Mouse (Mus musculus): Measurements from ENCODE around the gene Frmd8. TPM values are rescaled to one million over a fixed set of nuclear protein-coding genes. Genes with fewer than 3 reads are reported as not detected.
A peak's percentile ranks its signal among the peaks of the same experiment; 100 is the strongest.

Frmd8 gene
- 28.4 and 31.3 TPM in 2 replicates for polyA plus RNA-seq (2015; fragmentation: Nextera tagmentation; extraction: Ambion mirVana)

DNA sequence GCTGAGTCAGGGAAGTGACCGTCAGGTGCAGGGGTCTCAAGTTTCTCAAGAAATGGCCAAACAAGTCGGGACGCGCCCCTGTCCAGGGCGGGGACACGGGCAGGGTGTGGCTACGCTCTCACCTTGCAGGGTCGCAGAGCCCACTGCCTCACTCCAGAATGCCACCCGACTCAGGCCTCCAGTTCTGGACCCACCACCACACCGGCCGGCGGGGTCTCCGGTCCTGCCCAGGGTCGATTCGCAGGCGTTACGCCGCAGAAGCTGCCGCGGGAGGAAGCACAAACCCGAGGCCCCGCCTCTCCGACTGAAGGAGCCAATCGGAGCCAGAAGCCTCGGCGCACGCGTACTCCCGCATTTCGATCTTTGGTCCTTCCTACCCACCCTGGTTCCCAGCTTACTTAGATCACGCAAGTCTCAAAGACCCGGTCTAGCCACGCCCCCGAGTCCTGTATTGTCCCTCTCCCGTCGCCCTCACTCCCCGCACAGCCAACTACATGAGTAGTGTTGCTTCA, at the start of gene Frmd8:
Gene Frmd8 (minus strand): TSS at position 306 of the 512 bp plus-strand sequence.
- Histone ChIP-seq H3K4me1 (peaks cover 58% of the 10 kb centered on the region), H3K9ac (peak within 1 kb of the TSS; percentile 76), H3K4me2 (peak within 1 kb of the TSS; percentile 70), H3K9me3 (no peaks in the 10 kb centered on the region), H3K27me3 (no peaks in the 10 kb centered on the region), H3K4me3 (peak within 1 kb of the TSS; percentile 72), H3K36me3 (peaks cover 6% of the 10 kb centered on the region), H3K27ac (peak within 1 kb of the TSS; percentile 73)
- WGBS, result under 1% methylated on average over 37 of the region's 37 CpGs
- peak; percentile 74 for ATAC-seq (ENCODE audit: insufficient number of reproducible peaks, low FRiP score, low TSS enrichment, low read depth)

DNA sequence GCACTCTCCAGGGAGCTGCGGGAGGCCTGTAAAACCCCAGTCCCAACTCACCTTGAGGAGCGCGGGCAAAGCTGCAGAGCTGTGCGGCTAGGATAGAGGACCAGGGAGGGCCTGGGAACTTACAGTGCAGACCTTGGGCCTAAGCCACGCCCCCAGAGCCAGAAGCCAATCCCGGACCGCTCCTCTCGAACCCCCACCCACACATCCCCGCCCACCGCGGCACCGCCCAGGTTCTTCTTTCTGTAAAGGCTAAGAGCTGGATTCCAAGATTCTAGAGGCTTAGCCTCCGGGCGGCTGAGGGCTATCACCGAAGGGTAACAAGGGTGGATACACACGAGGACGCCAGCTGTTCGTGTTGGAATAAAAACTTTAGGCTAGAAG, 49.6 kb upstream of the Frmd8 start, which contains the start of gene Cdc42ep2:
Gene Cdc42ep2 (minus strand): TSS at position 104 of the 381 bp plus-strand sequence.
- Histone ChIP-seq H3K4me3 (peak within 1 kb of the TSS; percentile 57), H3K4me2 (peak within 1 kb of the TSS; percentile 97), H3K9me3 (no peaks in the 10 kb centered on the region), H3K36me3 (no peaks in the 10 kb centered on the region), H3K27ac (peak within 1 kb of the TSS; percentile 81), H3K4me1 (peaks cover 43% of the 10 kb centered on the region), H3K27me3 (peaks cover 4% of the 10 kb centered on the region; the same call in 1 of the 2 replicates), H3K9ac (peak within 1 kb of the TSS; percentile 42)
- under 1% methylated on average over 18 of the region's 18 CpGs for WGBS
- peak; percentile 88 for ATAC-seq (ENCODE audit: insufficient number of reproducible peaks, low FRiP score, low TSS enrichment, low read depth)

DNA sequence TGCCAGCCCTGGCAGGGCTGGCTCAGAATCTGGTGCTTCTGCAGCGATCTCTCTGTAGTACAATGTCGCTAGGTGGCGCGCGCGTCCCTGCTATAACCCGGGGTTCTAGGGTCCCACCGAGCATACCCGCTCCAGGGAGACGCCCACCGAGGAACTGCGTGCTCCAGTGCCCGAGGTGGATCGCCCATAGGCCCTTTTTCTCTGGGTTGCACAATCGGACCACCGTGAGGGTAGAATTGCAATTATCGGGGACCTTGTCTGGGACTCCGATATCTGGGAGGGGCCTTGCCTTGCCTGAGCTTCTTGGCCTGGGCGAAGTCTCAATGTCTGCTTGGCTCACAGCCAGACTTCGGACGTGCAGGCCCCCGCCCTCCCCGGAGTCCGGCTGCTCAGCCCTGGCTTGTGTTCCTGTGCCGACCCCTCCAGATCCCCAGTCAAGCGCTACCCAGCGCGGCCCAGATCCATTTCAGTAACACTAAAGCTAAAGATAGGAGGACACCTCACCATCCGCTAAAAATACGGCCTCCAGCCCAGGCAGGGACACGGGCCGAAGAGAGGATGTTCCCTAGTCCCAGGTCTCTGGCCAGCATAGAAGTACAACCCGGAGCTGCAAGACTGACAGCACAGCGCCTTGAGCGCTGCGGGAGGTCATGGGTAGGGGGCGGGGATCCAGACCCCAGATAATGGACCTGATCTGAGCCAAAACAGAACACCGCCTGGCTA, 49.1 kb upstream of the Frmd8 start:
- Histone ChIP-seq H3K27ac (peak overlapping the region; percentile 81), H3K9me3 (no peaks in the 10 kb centered on the region), H3K36me3 (no peaks in the 10 kb centered on the region), H3K4me2 (peak overlapping the region; percentile 97), H3K4me1 (peaks cover 38% of the 10 kb centered on the region), H3K9ac (peak overlapping the region; percentile 42), H3K27me3 (peaks cover 4% of the 10 kb centered on the region; the same call in 1 of the 2 replicates), H3K4me3 (peak overlapping the region; percentile 57)
- peak; percentile 69 for ATAC-seq (ENCODE audit: insufficient number of reproducible peaks, low FRiP score, low TSS enrichment, low read depth)
- WGBS, result under 1% methylated on average over 38 of the region's 38 CpGs

DNA sequence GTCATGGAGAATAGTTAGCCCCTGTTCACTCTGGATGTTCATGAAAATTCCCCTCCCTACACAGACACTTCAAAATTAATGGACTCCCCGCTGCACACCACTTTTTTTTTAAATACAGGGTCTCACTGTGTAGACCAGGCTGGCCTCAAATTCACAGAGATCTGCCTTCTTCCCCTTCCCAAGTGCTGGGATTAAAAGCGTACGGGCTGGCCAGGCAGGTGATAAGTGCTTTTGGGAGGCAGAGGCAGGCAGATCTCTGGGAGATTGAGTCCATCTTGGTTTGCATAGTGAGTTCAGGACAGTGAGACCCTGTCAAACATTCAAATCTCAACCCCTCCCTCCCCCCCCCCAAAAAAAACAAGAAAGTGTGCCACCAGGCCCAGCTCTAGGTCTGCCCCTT, 47.9 kb upstream of the Frmd8 start:
- H3K9me3 ChIP-seq, result no peaks in the 10 kb centered on the region
- peaks cover 28% of the 10 kb centered on the region for H3K4me1 ChIP-seq
- no peak overlapping the region; the same call in 1 of the 2 replicates for H3K4me3 ChIP-seq
- no peak for ATAC-seq (ENCODE audit: insufficient number of reproducible peaks, low FRiP score, low TSS enrichment, low read depth)
- H3K9ac ChIP-seq, result no peak overlapping the region
- peaks cover 6% of the 10 kb centered on the region; the same call in 1 of the 2 replicates for H3K36me3 ChIP-seq
- H3K27me3 ChIP-seq, result peaks cover 4% of the 10 kb centered on the region; the same call in 1 of the 2 replicates
- 88% methylated on average over 3 of the region's 3 CpGs for WGBS
- H3K4me2 ChIP-seq, result no peak overlapping the region
- no peak overlapping the region for H3K27ac ChIP-seq

DNA sequence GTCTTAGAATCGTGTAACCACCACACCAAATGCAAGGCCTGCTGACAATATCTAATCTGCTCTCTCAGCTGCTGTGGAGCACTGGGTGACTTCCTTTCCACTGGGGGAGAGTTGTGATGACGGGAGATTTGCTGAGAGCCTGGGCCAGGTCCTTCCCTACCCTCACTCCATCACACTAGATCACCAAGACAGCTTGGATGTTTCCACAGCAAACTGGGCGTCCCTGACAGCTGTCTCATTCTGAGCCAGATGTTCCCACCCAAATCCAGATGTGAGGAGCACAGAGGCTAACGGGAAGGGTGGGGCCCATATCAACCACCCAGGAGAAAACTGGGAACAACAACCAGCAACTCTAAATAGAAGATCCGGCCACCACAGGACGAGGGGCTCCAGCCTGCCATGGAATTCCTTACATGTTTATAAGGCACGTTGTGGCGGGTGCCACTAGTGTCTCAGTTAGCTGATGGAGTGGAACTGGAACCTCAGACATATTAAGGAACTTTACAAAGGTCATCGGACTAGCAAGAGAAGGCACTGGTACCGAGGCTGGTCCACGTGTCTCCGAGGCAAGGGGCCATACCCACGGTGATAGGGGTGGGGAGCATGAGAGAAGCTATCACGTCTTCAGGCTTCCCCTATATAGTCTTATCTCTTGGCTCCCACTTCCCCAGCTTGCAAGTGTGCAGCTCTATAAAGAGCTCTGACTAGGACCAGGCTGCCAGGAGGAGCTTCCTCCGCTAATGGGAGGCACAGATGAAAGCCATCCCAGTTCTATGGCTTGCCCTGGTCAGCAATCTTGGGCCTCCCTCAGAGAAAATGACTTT, 47.3 kb upstream of the Frmd8 start:
- Histone ChIP-seq H3K27me3 (peaks cover 4% of the 10 kb centered on the region; the same call in 1 of the 2 replicates), H3K27ac (peak overlapping the region; percentile 18; the same call in 1 of the 2 replicates), H3K9me3 (no peaks in the 10 kb centered on the region), H3K4me2 (peak overlapping the region; percentile 29; the same call in 1 of the 2 replicates), H3K9ac (no peak overlapping the region), H3K4me3 (peak overlapping the region; percentile 0; the same call in 1 of the 2 replicates), H3K4me1 (peaks cover 25% of the 10 kb centered on the region), H3K36me3 (peaks cover 12% of the 10 kb centered on the region)
- WGBS, result 61% methylated on average over 15 of the region's 15 CpGs
- ATAC-seq (ENCODE audit: insufficient number of reproducible peaks, low FRiP score, low TSS enrichment, low read depth), result no peak

DNA sequence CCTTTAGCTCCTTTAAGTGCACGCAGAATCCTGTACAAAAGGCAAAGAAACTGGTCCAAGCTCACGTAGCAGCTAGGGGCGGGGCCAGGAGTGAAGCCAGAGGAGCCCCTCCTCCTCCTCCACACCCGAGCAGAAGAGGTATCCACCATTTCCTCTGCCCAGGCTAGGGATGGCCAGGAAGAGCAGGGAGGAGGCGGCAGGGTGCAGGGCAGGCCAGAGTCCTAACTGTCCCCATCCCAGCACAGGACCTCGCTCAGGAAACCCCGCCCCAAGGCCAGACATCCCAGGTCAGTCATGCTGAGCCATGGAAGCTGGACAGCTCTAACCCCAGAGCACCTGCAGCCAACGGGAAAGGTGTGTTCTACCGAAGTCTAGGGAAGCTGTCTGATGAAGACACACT, 46.6 kb upstream of the Frmd8 start:
- Histone ChIP-seq H3K36me3 (peaks cover 18% of the 10 kb centered on the region), H3K4me1 (peaks cover 25% of the 10 kb centered on the region), H3K27me3 (peaks cover 4% of the 10 kb centered on the region; the same call in 1 of the 2 replicates), H3K9ac (no peak overlapping the region), H3K4me2 (peak overlapping the region; percentile 29; the same call in 1 of the 2 replicates), H3K9me3 (no peaks in the 10 kb centered on the region), H3K4me3 (0 out of 2 replicates have a peak overlapping the region, but pooled peaks have one; percentile 0), H3K27ac (0 out of 2 replicates have a peak overlapping the region, but pooled peaks have one; percentile 18)
- WGBS, result 21% methylated on average over 9 of the region's 9 CpGs
- ATAC-seq (ENCODE audit: insufficient number of reproducible peaks, low FRiP score, low TSS enrichment, low read depth), result no peak

DNA sequence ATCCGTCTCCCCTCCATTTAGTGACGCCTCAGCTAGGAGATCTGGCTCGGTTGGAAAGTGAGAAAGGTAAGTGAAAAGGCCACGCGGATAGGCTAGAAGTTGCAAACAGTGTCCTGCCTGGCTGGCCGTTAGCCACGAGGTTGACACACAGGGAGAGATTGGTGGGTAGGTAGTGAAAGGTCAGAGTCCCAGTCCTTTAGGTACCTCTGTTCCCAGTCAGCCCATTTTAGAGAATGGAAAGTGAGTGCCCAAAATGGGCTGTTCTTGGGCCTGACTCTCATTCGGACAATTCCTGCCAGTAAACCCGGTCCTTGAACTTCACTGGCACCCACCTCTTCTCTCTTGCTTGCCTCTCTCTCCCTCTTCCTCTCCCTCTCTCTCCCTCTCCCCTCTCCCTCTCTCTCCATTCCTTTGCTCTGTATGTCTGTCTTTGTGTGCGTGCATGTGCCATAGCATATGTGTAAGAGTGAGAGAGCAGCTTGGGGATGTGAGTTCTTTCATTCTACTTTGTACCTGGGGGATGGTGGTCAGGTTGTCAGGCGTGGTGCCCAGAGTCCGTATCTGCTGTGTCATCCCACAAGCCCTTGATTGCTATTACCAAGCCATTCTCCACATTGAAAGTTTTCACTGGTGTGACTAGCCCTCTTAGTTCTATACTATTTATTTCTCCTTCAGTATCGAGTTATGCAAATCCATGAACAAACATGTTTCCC, 38.1 kb upstream of the Frmd8 start, which contains the start of gene Dpf2:
Gene Dpf2 (minus strand): TSS at position 4 of the 713 bp plus-strand sequence.
- Histone ChIP-seq H3K4me2 (peak within 1 kb of the TSS; percentile 72), H3K9me3 (no peaks in the 10 kb centered on the region), H3K36me3 (peaks cover 25% of the 10 kb centered on the region), H3K27ac (peak within 1 kb of the TSS; percentile 93), H3K4me1 (peaks cover 26% of the 10 kb centered on the region), H3K9ac (peak within 1 kb of the TSS; percentile 98), H3K4me3 (peak within 1 kb of the TSS; percentile 93), H3K27me3 (no peaks in the 10 kb centered on the region)
- no peak for ATAC-seq (ENCODE audit: insufficient number of reproducible peaks, low FRiP score, low TSS enrichment, low read depth)
- 23% methylated on average over 13 of the region's 13 CpGs for WGBS

DNA sequence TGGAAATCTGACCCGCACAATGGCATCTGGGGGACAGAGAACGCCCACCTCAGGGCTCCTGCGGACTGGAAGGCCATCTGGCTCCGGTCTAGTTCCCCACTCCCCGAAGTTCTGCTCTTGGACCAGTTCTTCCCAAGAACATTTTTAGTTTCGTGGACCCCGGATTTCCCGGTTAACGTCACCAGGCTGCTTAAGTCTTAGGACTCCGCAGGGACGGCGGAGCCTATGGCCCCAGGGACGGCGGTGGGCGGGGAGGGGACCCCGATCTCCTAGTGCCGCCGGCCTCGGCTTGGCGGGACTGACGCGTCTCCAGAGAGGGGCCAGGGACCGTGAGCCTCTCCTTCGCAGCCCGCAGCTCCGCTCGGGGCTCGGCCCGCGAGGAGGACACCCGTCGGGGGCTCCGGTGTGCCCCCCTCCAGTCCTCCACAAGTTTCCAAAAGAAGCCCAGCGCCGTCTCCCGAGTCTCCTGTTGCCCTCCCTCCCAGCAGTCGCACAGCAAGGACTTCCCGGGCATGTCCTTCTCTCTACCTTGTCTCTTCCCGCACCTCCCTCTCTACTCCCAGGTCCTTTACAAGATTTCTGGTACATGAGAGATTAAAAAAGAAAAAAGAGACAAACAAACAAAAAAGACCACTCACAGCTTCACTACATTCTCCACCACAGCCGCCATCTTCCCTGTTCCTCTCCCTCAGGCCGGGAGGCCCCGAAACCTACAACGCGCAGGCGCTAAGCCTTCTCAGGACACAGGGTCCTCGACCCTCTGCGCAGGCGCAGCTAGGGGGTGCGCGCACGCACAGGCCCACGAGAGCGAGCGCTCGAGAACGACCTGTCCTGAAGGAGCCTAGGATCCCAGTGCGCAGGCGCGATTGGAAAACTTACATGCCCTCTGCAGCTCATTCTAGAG, 37.3 kb upstream of the Frmd8 start:
- no peaks in the 10 kb centered on the region for H3K9me3 ChIP-seq
- peak overlapping the region; percentile 93 for H3K27ac ChIP-seq
- no peaks in the 10 kb centered on the region for H3K27me3 ChIP-seq
- under 1% methylated on average over 59 of the region's 59 CpGs for WGBS
- peak overlapping the region; percentile 98 for H3K9ac ChIP-seq
- H3K4me3 ChIP-seq, result peak overlapping the region; percentile 93
- peaks cover 20% of the 10 kb centered on the region for H3K36me3 ChIP-seq
- ATAC-seq (ENCODE audit: insufficient number of reproducible peaks, low FRiP score, low TSS enrichment, low read depth), result peak; percentile 93
- peaks cover 28% of the 10 kb centered on the region for H3K4me1 ChIP-seq
- H3K4me2 ChIP-seq, result peak overlapping the region; percentile 72

DNA sequence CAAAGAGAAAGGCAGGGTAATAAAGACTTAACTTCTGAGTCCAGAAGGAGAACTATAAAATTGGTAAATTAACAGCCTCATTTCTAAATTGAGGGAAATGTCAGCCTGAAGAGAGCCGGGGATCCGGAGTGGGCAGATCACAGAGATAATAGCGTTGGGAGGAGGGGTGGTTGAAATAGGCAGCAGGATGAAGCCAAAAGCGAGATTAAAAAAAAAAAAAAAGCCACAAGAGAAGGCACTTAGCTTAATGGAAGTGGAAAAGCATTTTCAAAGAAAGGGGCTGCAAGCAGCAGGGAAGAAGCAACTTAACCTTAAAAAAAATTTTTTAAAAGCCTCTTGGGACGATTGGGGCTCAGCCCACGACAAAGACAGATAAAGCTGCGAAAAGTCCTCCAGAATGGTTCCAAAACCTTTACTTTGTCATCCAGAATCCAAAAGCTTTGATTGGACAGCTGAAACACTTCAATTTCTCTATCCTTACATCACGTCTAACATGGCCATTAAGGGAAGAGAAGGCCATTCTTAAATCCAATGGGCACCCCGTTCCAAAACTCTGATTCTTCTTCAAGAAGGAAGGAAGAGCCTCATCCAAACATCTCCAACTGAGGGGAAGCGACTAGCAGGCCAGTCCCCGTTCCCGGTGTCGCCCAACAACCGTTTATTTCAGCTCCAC, 36.5 kb upstream of the Frmd8 start:
- Histone ChIP-seq H3K4me2 (peak overlapping the region; percentile 72), H3K27ac (peak overlapping the region; percentile 93), H3K4me3 (peak overlapping the region; percentile 93), H3K9me3 (no peaks in the 10 kb centered on the region), H3K27me3 (no peaks in the 10 kb centered on the region), H3K36me3 (peaks cover 18% of the 10 kb centered on the region), H3K9ac (peak overlapping the region; percentile 98), H3K4me1 (peaks cover 29% of the 10 kb centered on the region)
- ATAC-seq (ENCODE audit: insufficient number of reproducible peaks, low FRiP score, low TSS enrichment, low read depth), result no peak
- 4% methylated on average over 14 of the region's 14 CpGs for WGBS

DNA sequence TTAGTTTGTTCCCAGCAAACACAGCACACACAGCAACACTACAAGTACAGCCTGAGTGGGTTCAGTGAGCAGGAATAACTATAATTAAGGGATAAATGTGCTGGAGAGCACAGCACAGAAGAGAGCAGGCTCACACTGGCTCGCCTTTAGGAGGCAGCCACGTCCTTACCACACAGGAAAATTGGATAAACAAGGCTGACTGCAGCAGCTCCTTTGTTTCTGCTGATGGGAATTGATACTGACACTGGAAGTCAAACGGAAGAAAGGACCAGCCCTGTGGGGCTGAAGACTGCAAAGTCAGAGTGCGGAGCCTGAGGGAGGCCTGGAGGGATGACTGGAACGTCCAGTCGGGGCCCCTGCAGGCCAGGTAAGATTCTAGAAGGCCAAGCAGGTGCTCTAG, 35.1 kb upstream of the Frmd8 start:
- H3K4me1 ChIP-seq, result peaks cover 29% of the 10 kb centered on the region
- no peak overlapping the region; the same call in 1 of the 2 replicates for H3K4me3 ChIP-seq
- ATAC-seq (ENCODE audit: insufficient number of reproducible peaks, low FRiP score, low TSS enrichment, low read depth), result no peak
- H3K27ac ChIP-seq, result no peak overlapping the region
- 78% methylated on average over 6 of the region's 6 CpGs for WGBS
- H3K36me3 ChIP-seq, result peaks cover 27% of the 10 kb centered on the region
- H3K27me3 ChIP-seq, result no peaks in the 10 kb centered on the region
- H3K9me3 ChIP-seq, result no peaks in the 10 kb centered on the region
- H3K9ac ChIP-seq, result no peak overlapping the region
- peak overlapping the region; percentile 25; the same call in 1 of the 2 replicates for H3K4me2 ChIP-seq
